Mouse (Mus musculus) G1E (cell line): ENCODE results near the gene Bpi.

Experiments used
- CTCF ChIP-seq: IDR thresholded peaks from 2 replicates; pipeline ENCODE4 v1.5.1; 2012; ENCODE audit warnings: low read depth, low read length, inconsistent platforms, mixed read lengths
- GATA1 ChIP-seq: IDR thresholded peaks from 2 replicates; pipeline ENCODE4 v1.6.1; 2012; ENCODE audit warnings: borderline replicate concordance, low read length, inconsistent platforms, mixed read lengths

- TF ChIP-seq GATA1 (no peak), CTCF (no peak)
Observed at GRCm38 (mm10) chr2:158250558-158250957, 7.3 kb upstream of the Bpi start.
